29 mouse cellular contexts compared by ENCODE assay signal in genomic region chr14:78048258-78048657, GRCm38 (mm10). TPM values are rescaled to one million over a fixed set of nuclear protein-coding genes. Genes with fewer than 3 reads are reported as not detected.
"Had no signal": no experiment of that assay in that cellular context is flagged by ENCODE, and none has a peak within 500 bp of the region (broad histone marks: within the 10 kb centered on the region; RNA-seq: fewer than 3 reads in every experiment).

No protein-coding gene starts in this region.

- H3K4me2 ChIP-seq: heart, embryonic 11.5 days; heart, embryonic 13.5 days; heart, embryonic 15.5 days; hindbrain, embryonic 12.5 days; hindbrain, embryonic 14.5 days; intestine, embryonic 15.5 days; limb, embryonic 13.5 days; limb, embryonic 15.5 days; liver, embryonic 11.5 days had no signal

- ATAC-seq: hindbrain, embryonic 16.5 days; inflammation-experienced regulatory T-cells, adult 6 months; intestine, embryonic 15.5 days; intestine, postnatal 0 days had no signal

- H3K4me3 ChIP-seq: gastrocnemius, adult 2 months; heart, adult 2 months; heart, embryonic 13.5 days; heart, embryonic 15.5 days; hindbrain, embryonic 10.5 days; hindbrain, embryonic 12.5 days; intestine, embryonic 15.5 days; layer of hippocampus, adult 2 months; left cerebral cortex, adult 2 months; limb, embryonic 13.5 days; limb, embryonic 15.5 days had no signal

- H3K4me1 ChIP-seq: heart, embryonic 13.5 days; heart, embryonic 15.5 days; hindbrain, embryonic 10.5 days; hindbrain, embryonic 12.5 days; intestine, embryonic 15.5 days; limb, embryonic 13.5 days; limb, embryonic 15.5 days had no signal

- H3K27me3 ChIP-seq: heart, embryonic 13.5 days; heart, embryonic 15.5 days; hindbrain, embryonic 12.5 days; intestine, embryonic 15.5 days; limb, embryonic 13.5 days; limb, embryonic 15.5 days had no signal

- H3K9me3 ChIP-seq: heart, embryonic 13.5 days; heart, embryonic 15.5 days; hindbrain, embryonic 10.5 days; hindbrain, embryonic 12.5 days; intestine, embryonic 15.5 days; limb, embryonic 13.5 days; limb, embryonic 15.5 days had no signal

- DNase-seq: gastrocnemius, adult 2 months; gastrocnemius, postnatal 10 days; gastrocnemius, postnatal 25 days; heart, adult 2 months; heart, postnatal 4 days; kidney, adult 18-20 months; kidney, adult 8-10 months; kidney, postnatal 10 days; kidney, postnatal 25 days; kidney, postnatal 4 days; left cerebral cortex, postnatal 4 days had no signal

- H3K9ac ChIP-seq: heart, embryonic 13.5 days; heart, embryonic 15.5 days; hindbrain, embryonic 12.5 days; hindbrain, embryonic 14.5 days; intestine, embryonic 15.5 days; limb, embryonic 13.5 days; limb, embryonic 15.5 days had no signal

- H3K27ac ChIP-seq: gastrocnemius, adult 2 months; heart, adult 2 months; heart, embryonic 13.5 days; heart, embryonic 15.5 days; hindbrain, embryonic 10.5 days; hindbrain, embryonic 12.5 days; intestine, embryonic 15.5 days; layer of hippocampus, adult 2 months; left cerebral cortex, adult 2 months; limb, embryonic 13.5 days; limb, embryonic 15.5 days had no signal

- H3K36me3 ChIP-seq: heart, embryonic 13.5 days; heart, embryonic 15.5 days; hindbrain, embryonic 10.5 days; hindbrain, embryonic 12.5 days; intestine, embryonic 15.5 days; limb, embryonic 13.5 days; limb, embryonic 15.5 days had no signal

RNA-seq across cellular contexts. Expression of gene Fam216b, which starts 40.5 kb away (rescaled TPM):
- polyA plus RNA-seq: heart, embryonic 11.5 days; heart, embryonic 13.5 days; hindbrain, embryonic 10.5 days; hindbrain, embryonic 12.5 days; inflammation-experienced regulatory T-cells, adult 6 months; intestine, embryonic 15.5 days; kidney, embryonic 14.5 days; kidney, embryonic 16.5 days; limb, embryonic 11.5 days; limb, embryonic 13.5 days; limb, embryonic 15.5 days; liver, embryonic 11.5 days had no signal
